Comparison of ENCODE assay signal across 15 mouse cellular contexts in genomic region chr14:64511300-64511699, GRCm38 (mm10).
"Had no signal": no experiment of that assay in that cellular context is flagged by ENCODE, and none has a peak within 500 bp of the region (broad histone marks: within the 10 kb centered on the region; RNA-seq: fewer than 3 reads in every experiment).

No protein-coding gene starts in this region.

- H3K4me3 ChIP-seq: lung, embryonic 15.5 days; megakaryocyte, embryonic 14.5 days; midbrain, embryonic 13.5 days; midbrain, embryonic 15.5 days; neural tube, embryonic 12.5 days; stomach, embryonic 15.5 days had no signal

- ATAC-seq: lung, postnatal 0 days; midbrain, embryonic 13.5 days; midbrain, embryonic 15.5 days had no signal

- DNase-seq: lung, adult 2 months; lung, postnatal 14 days; lung, postnatal 36 days; right cerebral cortex, postnatal 14 days; thymus, adult 2 months; thymus, postnatal 36 days had no signal

- H3K27ac ChIP-seq: lung, embryonic 15.5 days; macrophage; midbrain, embryonic 13.5 days; midbrain, embryonic 15.5 days; neural tube, embryonic 12.5 days; stomach, embryonic 15.5 days; stomach, postnatal 0 days had no signal
